Mouse (Mus musculus) left cerebral cortex, adult 9 months (tissue): ENCODE data around the gene Cyp2j13.
A peak's percentile ranks its signal among the peaks of the same experiment; 100 is the strongest.
"Not testable (repeated sequence)": the region's sequence is repeated elsewhere in the genome, so short reads cannot be mapped to it uniquely, and the experiment has no call there.

Experiments
- DNase-seq, 2 experiments: peaks; one replicate each; pipeline ENCODE4 v3.0.0; 2022; ENCODE audit warnings: low spot score in 2 of 2

Cyp2j13 gene

GRCm38 (mm10) chr4:96077261-96078125 lies at the start of gene Cyp2j13:
Gene Cyp2j13 (minus strand): TSS chr4:96077546.
- peak in 1 of 2 experiments; percentile 10 for DNase-seq

GRCm38 (mm10) chr4:96096841-96097240 lies 19.5 kb upstream of the Cyp2j13 start:
- no peak for DNase-seq

GRCm38 (mm10) chr4:96091869-96092268 lies 14.5 kb upstream of the Cyp2j13 start:
- no peak for DNase-seq

- DNase-seq, result not testable (repeated sequence)
Measured at GRCm38 (mm10) chr4:96089356-96090048, 12.2 kb upstream of the Cyp2j13 start.

- no peak for DNase-seq
Measured at GRCm38 (mm10) chr4:96078308-96078707, 962 bp upstream of the Cyp2j13 start.

- DNase-seq, result no peak
Measured at GRCm38 (mm10) chr4:96062045-96062444, 15.3 kb downstream of the Cyp2j13 start.

- no peak for DNase-seq
Measured at GRCm38 (mm10) chr4:96060106-96060505, 17.2 kb downstream of the Cyp2j13 start.

GRCm38 (mm10) chr4:96028412-96028811 lies 48.9 kb downstream of the Cyp2j13 start:
- peak; percentile 37 to 41 for DNase-seq

GRCm38 (mm10) chr4:96022803-96023202 lies 54.5 kb downstream of the Cyp2j13 start:
- DNase-seq, result no peak

GRCm38 (mm10) chr4:96016875-96017274 lies 60.5 kb downstream of the Cyp2j13 start:
- no peak for DNase-seq

- DNase-seq, result not testable (repeated sequence)
Measured at GRCm38 (mm10) chr4:95982221-95982620, 95.1 kb downstream of the Cyp2j13 start.
